Mouse (Mus musculus) hindbrain, embryonic 16.5 days (tissue): ENCODE results near the gene Folr2. TPM values are rescaled to one million over a fixed set of nuclear protein-coding genes. Genes with fewer than 3 reads are reported as not detected.

Experiments used
- ATAC-seq: fragments of 200-750 bp; cut with Nextera tagmentation; 2 replicates; pipeline ENCODE4 v1.8.0; 2017; ENCODE audit warnings: moderate TSS enrichment, moderate library complexity
- H3K27ac ChIP-seq: fragments of 300-500 bp; sonication (generic); 2 replicates; pipeline ENCODE4 v1.5.1; 2014; ENCODE audit warnings: low read depth, mild to moderate bottlenecking, control low read depth, low read length, moderate library complexity
- H3K27me3 ChIP-seq: fragments of 300-500 bp; sonication (generic); replicated peaks from 2 replicates; pipeline ENCODE4 v1.6.1; 2014; ENCODE audit warnings: low read length; ENCODE audit not compliant: control insufficient read depth, insufficient read depth
- H3K36me3 ChIP-seq: fragments of 300-500 bp; sonication (generic); 2 replicates; pipeline ENCODE4 v1.6.1; 2014; ENCODE audit warnings: mild to moderate bottlenecking, low read length, moderate library complexity, mixed read lengths; ENCODE audit not compliant: control insufficient read depth, insufficient read depth
- H3K4me1 ChIP-seq: fragments of 300-500 bp; sonication (generic); 2 replicates; pipeline ENCODE4 v1.6.1; 2014; ENCODE audit warnings: low read depth, low read length; ENCODE audit not compliant: control insufficient read depth, insufficient read depth
- H3K4me2 ChIP-seq: fragments of 300-500 bp; sonication (generic); 2 replicates; pipeline ENCODE4 v1.6.1; 2014; ENCODE audit warnings: mild to moderate bottlenecking, low read length, control low read depth, moderate library complexity
- H3K4me3 ChIP-seq: fragments of 300-500 bp; sonication (generic); 2 replicates; pipeline ENCODE4 v1.5.1; 2014; ENCODE audit warnings: mild to moderate bottlenecking, low read length, control low read depth, moderate library complexity
- H3K9ac ChIP-seq: fragments of 300-500 bp; sonication (generic); 2 replicates; pipeline ENCODE4 v1.6.1; 2014; ENCODE audit warnings: low read depth, mild to moderate bottlenecking, control low read depth, low read length, moderate library complexity
- H3K9me3 ChIP-seq: fragments of 300-500 bp; sonication (generic); 2 replicates; pipeline ENCODE4 v1.6.1; 2014; ENCODE audit warnings: mild to moderate bottlenecking, low read length, moderate library complexity; ENCODE audit not compliant: control insufficient read depth
- WGBS: fragments of 180-500 bp; shearing (Covaris S2); extraction: QIAGEN DNeasy Blood & Tissue Kit; methylation state at CpG from one replicate; pipeline ENCODE4 v1.1.7; 2014; 5-methylcytosine and 5-hydroxymethylcytosine counted together
- polyA plus RNA-seq: library from polyadenylated mRNA; unstranded; fragments of >200 nt; fragmentation: Nextera tagmentation; extraction: Ambion mirVana; gene quantifications from 2 replicates; pipeline ENCODE4 v1.2.1, GENCODE M21; 2015

The Folr2 gene
- polyA plus RNA-seq, 1 experiment from 2014 or later, result 1.5 TPM

- Histone ChIP-seq H3K4me3 (peak overlapping the region; percentile 66), H3K27me3 (no peaks in the 10 kb centered on the region), H3K4me1 (no peaks in the 10 kb centered on the region), H3K27ac (peak overlapping the region; percentile 84; the same call in 1 of the 2 replicates), H3K9ac (peak overlapping the region; percentile 72), H3K36me3 (no peaks in the 10 kb centered on the region), H3K9me3 (no peaks in the 10 kb centered on the region), H3K4me2 (peak overlapping the region; percentile 50)
- no peak for ATAC-seq
- 31% methylated on average over 9 of the region's 9 CpGs for WGBS
These were observed 38.7 kb upstream of the Folr2 start for GRCm38 (mm10) chr7:101895695-101896094.

GRCm38 (mm10) chr7:101888460-101888859, 31.5 kb upstream of the Folr2 start:
- H3K4me2 ChIP-seq, result no peak overlapping the region
- no peak overlapping the region for H3K27ac ChIP-seq
- no peaks in the 10 kb centered on the region for H3K36me3 ChIP-seq
- H3K27me3 ChIP-seq, result no peaks in the 10 kb centered on the region
- 86% methylated on average over 4 of the region's 4 CpGs for WGBS
- no peaks in the 10 kb centered on the region for H3K4me1 ChIP-seq
- H3K9me3 ChIP-seq, result no peaks in the 10 kb centered on the region
- no peak overlapping the region for H3K4me3 ChIP-seq
- ATAC-seq, result no peak
- no peak overlapping the region for H3K9ac ChIP-seq

- Histone ChIP-seq H3K27ac (no peak overlapping the region), H3K9ac (no peak overlapping the region), H3K4me1 (no peaks in the 10 kb centered on the region), H3K36me3 (no peaks in the 10 kb centered on the region), H3K27me3 (no peaks in the 10 kb centered on the region), H3K4me2 (no peak overlapping the region), H3K9me3 (no peaks in the 10 kb centered on the region), H3K4me3 (no peak overlapping the region)
- ATAC-seq, result no peak
- WGBS, result 90% methylated on average over 6 of the region's 6 CpGs
These were observed 29.3 kb upstream of the Folr2 start for GRCm38 (mm10) chr7:101886274-101886673.

GRCm38 (mm10) chr7:101884160-101884559, 27.2 kb upstream of the Folr2 start:
- H3K9me3 ChIP-seq, result no peaks in the 10 kb centered on the region

GRCm38 (mm10) chr7:101882413-101883154, 25.6 kb upstream of the Folr2 start:
- 59% methylated on average over 9 of the region's 9 CpGs for WGBS
- no peaks in the 10 kb centered on the region for H3K9me3 ChIP-seq

More at GRCm38 (mm10) chr7:101884160-101884559, 27.2 kb upstream of the Folr2 start:
- Histone ChIP-seq H3K4me2 (no peak overlapping the region), H3K27me3 (no peaks in the 10 kb centered on the region), H3K4me3 (no peak overlapping the region), H3K36me3 (no peaks in the 10 kb centered on the region), H3K27ac (no peak overlapping the region), H3K4me1 (no peaks in the 10 kb centered on the region), H3K9ac (no peak overlapping the region)
- ATAC-seq, result no peak
- WGBS, result 93% methylated on average over 4 of the region's 4 CpGs

GRCm38 (mm10) chr7:101880855-101881254, 23.9 kb upstream of the Folr2 start:
- no peaks in the 10 kb centered on the region for H3K36me3 ChIP-seq
- H3K4me3 ChIP-seq, result no peak overlapping the region
- H3K27me3 ChIP-seq, result no peaks in the 10 kb centered on the region
- H3K27ac ChIP-seq, result no peak overlapping the region
- H3K4me1 ChIP-seq, result no peaks in the 10 kb centered on the region
- H3K9me3 ChIP-seq, result no peaks in the 10 kb centered on the region
- no peak overlapping the region for H3K9ac ChIP-seq
- no peak for ATAC-seq
- 83% methylated on average over 4 of the region's 4 CpGs for WGBS
- H3K4me2 ChIP-seq, result no peak overlapping the region

More at GRCm38 (mm10) chr7:101882413-101883154, 25.6 kb upstream of the Folr2 start:
- ATAC-seq, result no peak
- no peak overlapping the region for H3K27ac ChIP-seq
- no peak overlapping the region for H3K4me2 ChIP-seq
- H3K27me3 ChIP-seq, result no peaks in the 10 kb centered on the region
- H3K9ac ChIP-seq, result no peak overlapping the region
- no peak overlapping the region for H3K4me3 ChIP-seq
- H3K4me1 ChIP-seq, result no peaks in the 10 kb centered on the region
- H3K36me3 ChIP-seq, result no peaks in the 10 kb centered on the region

- no peaks in the 10 kb centered on the region for H3K4me1 ChIP-seq
- no peak overlapping the region for H3K27ac ChIP-seq
- 92% methylated on average over 1 of the region's 1 CpGs for WGBS
These were observed 19.0 kb upstream of the Folr2 start for GRCm38 (mm10) chr7:101875978-101876377.

GRCm38 (mm10) chr7:101871296-101871695, 14.3 kb upstream of the Folr2 start:
- Histone ChIP-seq H3K27me3 (no peaks in the 10 kb centered on the region), H3K36me3 (no peaks in the 10 kb centered on the region), H3K27ac (no peak overlapping the region), H3K4me1 (no peaks in the 10 kb centered on the region), H3K4me2 (no peak overlapping the region), H3K9me3 (no peaks in the 10 kb centered on the region), H3K9ac (no peak overlapping the region), H3K4me3 (no peak overlapping the region)
- WGBS, result 80% methylated on average over 3 of the region's 3 CpGs
- no peak for ATAC-seq

More at GRCm38 (mm10) chr7:101875978-101876377, 19.0 kb upstream of the Folr2 start:
- Histone ChIP-seq H3K9me3 (no peaks in the 10 kb centered on the region), H3K4me2 (no peak overlapping the region), H3K4me3 (no peak overlapping the region), H3K9ac (no peak overlapping the region), H3K27me3 (no peaks in the 10 kb centered on the region), H3K36me3 (no peaks in the 10 kb centered on the region)
- no peak for ATAC-seq

- Histone ChIP-seq H3K36me3 (no peaks in the 10 kb centered on the region), H3K9ac (no peak within 1 kb of the TSS), H3K4me2 (no peak within 1 kb of the TSS), H3K27ac (no peak within 1 kb of the TSS), H3K4me3 (no peak within 1 kb of the TSS), H3K9me3 (no peaks in the 10 kb centered on the region), H3K27me3 (no peaks in the 10 kb centered on the region), H3K4me1 (no peaks in the 10 kb centered on the region)
- ATAC-seq, result no peak
- 61% methylated on average over 2 of the region's 2 CpGs for WGBS
These were observed 13.6 kb upstream of the Folr2 start, which contains the start of gene Folr1 for GRCm38 (mm10) chr7:101870629-101871028. Gene Folr1 (minus strand): TSS chr7:101870788.
